Mouse (Mus musculus) heart, embryonic 10.5 days (tissue): ENCODE data around the gene Zbtb12. TPM values are rescaled to one million over a fixed set of nuclear protein-coding genes. Genes with fewer than 3 reads are reported as not detected.
A peak's percentile ranks its signal among the peaks of the same experiment; 100 is the strongest.

Experiments used
- DNase-seq: peaks from one replicate; pipeline ENCODE4 v3.0.0-alpha.2; 2017; ENCODE audit warnings: low spot score
- H3K27ac ChIP-seq: fragments of 300-500 bp; sonication (generic); 2 replicates; pipeline ENCODE4 v1.5.1; 2016; ENCODE audit warnings: mild to moderate bottlenecking
- H3K27me3 ChIP-seq: fragments of 300-500 bp; sonication (generic); 2 replicates; pipeline ENCODE4 v1.6.1; 2016; ENCODE audit warnings: mild to moderate bottlenecking; ENCODE audit not compliant: poor library complexity, insufficient read depth, severe bottlenecking
- H3K36me3 ChIP-seq: fragments of 300-500 bp; sonication (generic); 2 replicates; pipeline ENCODE4 v1.6.1; 2016; ENCODE audit warnings: mild to moderate bottlenecking, moderate library complexity
- H3K4me1 ChIP-seq: fragments of 300-500 bp; sonication (generic); 2 replicates; pipeline ENCODE4 v1.6.1; 2016; ENCODE audit warnings: mild to moderate bottlenecking
- H3K4me3 ChIP-seq: fragments of 300-500 bp; sonication (generic); 2 replicates; pipeline ENCODE4 v1.5.1; 2016; ENCODE audit warnings: mild to moderate bottlenecking, moderate library complexity
- H3K9me3 ChIP-seq: fragments of 300-500 bp; sonication (generic); 2 replicates; pipeline ENCODE4 v1.6.1; 2016; ENCODE audit warnings: mild to moderate bottlenecking, moderate library complexity
- WGBS: fragments of 180-500 bp; shearing (Covaris S2); methylation state at CpG from one replicate; pipeline ENCODE4 v1.1.7; 2016; 5-methylcytosine and 5-hydroxymethylcytosine counted together
- polyA plus RNA-seq: library from polyadenylated mRNA; unstranded; fragments of >200 nt; fragmentation: Nextera tagmentation; extraction: Ambion mirVana; gene quantifications from 2 replicates; pipeline ENCODE4 v1.2.1, GENCODE M21; 2016

Zbtb12 gene
- polyA plus RNA-seq, 1 experiment from 2014 or later = 4.1 TPM

DNA sequence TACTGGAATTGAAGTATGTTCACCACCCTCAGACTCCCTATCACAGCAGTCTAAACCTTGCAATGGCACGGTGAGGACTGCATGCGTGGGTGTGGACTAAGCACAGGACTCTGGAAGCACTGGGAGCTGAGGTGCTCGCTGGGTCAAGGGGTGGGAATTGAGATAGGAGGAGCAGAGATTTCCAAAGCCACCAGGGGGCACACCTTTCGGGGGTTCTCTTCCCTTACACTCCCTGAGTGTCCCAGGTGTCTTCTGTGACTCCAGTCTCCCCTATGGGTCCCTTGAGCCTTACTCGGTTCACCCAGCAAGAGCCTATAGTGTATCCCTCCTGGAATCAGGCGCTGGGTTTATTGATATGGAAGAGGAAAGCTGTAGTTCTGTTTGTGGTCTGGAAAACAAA lies 43.7 kb downstream of the Zbtb12 start:
- Histone ChIP-seq H3K4me1 (no peaks in the 10 kb centered on the region; the same call in 1 of the 2 replicates), H3K27ac (no peak overlapping the region), H3K9me3 (no peaks in the 10 kb centered on the region), H3K27me3 (no peaks in the 10 kb centered on the region), H3K4me3 (no peak overlapping the region), H3K36me3 (no peaks in the 10 kb centered on the region)
- DNase-seq = no peak
- WGBS = 40% methylated on average over 6 of the region's 6 CpGs

DNA sequence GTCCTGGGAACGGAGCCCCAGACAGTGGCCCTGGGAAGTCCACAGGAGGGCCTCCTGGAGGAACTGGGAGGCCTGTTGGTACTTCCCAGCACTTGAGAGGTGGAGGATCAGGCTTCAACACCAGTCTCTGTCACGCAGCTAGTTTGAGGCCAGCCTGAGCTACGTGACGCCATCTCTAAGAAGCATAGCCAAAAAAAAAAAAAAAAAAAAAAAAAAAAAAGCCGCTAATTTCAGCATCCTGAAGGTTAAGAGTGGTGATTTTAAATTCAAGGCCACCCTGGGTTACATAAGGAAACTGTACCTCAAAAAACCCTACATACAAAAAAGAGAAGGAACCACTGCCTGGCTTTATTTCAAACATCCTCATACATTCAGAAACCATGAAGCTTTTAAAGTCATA lies 45.0 kb downstream of the Zbtb12 start:
- no peaks in the 10 kb centered on the region for H3K36me3 ChIP-seq
- H3K4me3 ChIP-seq = no peak overlapping the region
- peaks cover 7% of the 10 kb centered on the region for H3K4me1 ChIP-seq
- no peak for DNase-seq
- WGBS = 66% methylated on average over 5 of the region's 5 CpGs
- H3K27ac ChIP-seq = no peak overlapping the region
- no peaks in the 10 kb centered on the region for H3K27me3 ChIP-seq
- H3K9me3 ChIP-seq = no peaks in the 10 kb centered on the region

DNA sequence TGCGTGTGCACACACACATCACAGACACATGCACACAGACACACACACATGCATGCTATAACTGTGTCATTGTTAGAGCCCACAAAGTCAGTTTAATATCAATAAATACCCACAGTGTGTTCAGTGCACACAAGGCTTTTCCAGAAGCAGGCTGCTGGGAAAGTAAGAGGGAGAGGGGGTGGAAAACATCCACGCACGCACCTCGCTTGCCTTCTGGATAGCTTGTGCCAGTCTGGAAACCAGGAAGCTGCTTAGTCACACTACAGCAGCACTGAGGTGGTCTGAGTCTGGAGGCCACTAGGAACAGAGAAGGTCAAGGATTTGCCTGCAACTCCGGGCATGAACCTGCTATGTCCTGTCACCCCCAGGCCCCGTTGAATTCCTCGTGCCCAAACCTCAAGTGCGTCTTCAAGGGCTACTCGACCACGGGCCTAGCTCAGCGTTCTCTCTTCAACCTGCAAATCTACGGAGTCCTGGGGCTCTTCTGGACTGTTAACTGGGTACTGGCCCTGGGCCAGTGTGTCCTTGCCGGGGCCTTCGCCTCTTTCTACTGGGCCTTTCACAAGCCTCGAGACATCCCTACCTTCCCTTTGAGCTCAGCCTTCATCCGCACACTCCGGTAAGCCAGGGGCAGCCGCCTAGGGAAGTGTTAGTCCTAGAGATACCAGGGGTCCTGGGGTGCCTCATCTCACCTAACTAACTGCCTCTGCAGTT lies 48.2 kb downstream of the Zbtb12 start:
- no peaks in the 10 kb centered on the region for H3K36me3 ChIP-seq
- H3K4me1 ChIP-seq = peaks cover 15% of the 10 kb centered on the region
- no peak overlapping the region for H3K4me3 ChIP-seq
- DNase-seq = no peak
- H3K27me3 ChIP-seq = no peaks in the 10 kb centered on the region
- H3K9me3 ChIP-seq = no peaks in the 10 kb centered on the region
- WGBS = 83% methylated on average over 18 of the region's 18 CpGs
- H3K27ac ChIP-seq = 0 out of 2 replicates have a peak overlapping the region, but pooled peaks have one; percentile 1

DNA sequence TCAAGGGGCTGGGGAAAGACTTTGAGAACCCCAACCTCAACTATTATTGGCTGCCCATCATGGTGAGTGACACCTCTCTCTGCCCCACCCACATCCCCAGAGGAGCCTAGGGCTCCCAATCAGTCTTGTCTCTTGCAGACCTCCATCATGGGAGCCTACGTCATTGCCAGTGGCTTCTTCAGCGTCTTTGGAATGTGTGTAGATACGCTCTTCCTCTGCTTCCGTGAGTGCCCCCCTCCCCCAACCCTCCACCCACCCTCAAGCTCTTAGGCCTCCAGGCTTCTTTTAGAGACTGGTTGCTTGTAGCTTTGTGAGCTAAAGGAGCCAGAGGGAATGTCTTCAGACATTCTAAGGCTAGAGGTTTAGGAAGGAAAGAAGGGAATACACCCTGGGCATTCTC lies 49.6 kb downstream of the Zbtb12 start:
- Histone ChIP-seq H3K4me1 (peaks cover 17% of the 10 kb centered on the region), H3K4me3 (peak overlapping the region; percentile 19; the same call in 1 of the 2 replicates), H3K9me3 (no peaks in the 10 kb centered on the region), H3K36me3 (peaks cover 11% of the 10 kb centered on the region), H3K27me3 (no peaks in the 10 kb centered on the region), H3K27ac (peak overlapping the region; percentile 44; the same call in 1 of the 2 replicates)
- 47% methylated on average over 4 of the region's 4 CpGs for WGBS
- no peak for DNase-seq

DNA sequence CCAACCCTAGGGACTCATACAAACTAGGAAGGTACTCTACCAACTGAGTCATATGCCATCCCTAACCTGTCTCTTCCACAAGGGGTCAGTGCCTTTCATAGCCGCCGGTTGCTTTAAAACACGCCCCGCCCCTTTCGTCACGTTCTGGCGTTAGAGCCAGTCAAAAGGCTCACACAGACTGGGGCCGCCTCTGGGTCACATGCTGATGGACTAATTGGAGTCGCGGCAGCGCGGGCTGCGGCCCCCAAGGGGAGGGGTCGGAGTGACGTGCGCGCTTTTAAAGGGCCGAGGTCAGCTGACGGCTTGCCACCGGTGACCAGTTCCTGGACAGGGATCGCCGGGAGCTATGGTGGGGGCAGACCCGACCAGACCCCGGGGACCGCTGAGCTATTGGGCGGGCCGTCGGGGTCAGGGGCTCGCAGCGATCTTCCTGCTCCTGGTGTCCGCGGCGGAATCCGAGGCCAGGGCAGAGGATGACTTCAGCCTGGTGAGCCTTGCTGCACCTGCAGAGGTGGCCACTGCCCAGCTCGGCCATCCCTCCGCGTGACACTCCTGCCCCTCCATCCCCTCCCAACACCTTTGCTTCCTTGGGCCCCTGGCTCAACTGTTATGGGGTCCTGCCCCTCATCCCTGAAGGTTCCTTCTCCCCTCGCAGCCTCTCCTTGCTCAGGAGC lies 51.9 kb downstream of the Zbtb12 start, which contains the start of gene Neu1:
Gene Neu1, plus strand, starts transcription at position 193 of the 674 bp plus-strand sequence.
- DNase-seq = peak; percentile 99
- peak within 1 kb of the TSS; percentile 87 for H3K27ac ChIP-seq
- peaks cover 28% of the 10 kb centered on the region for H3K36me3 ChIP-seq
- peak within 1 kb of the TSS; percentile 78 for H3K4me3 ChIP-seq
- under 1% methylated on average over 38 of the region's 38 CpGs for WGBS
- H3K9me3 ChIP-seq = no peaks in the 10 kb centered on the region
- H3K4me1 ChIP-seq = peaks cover 28% of the 10 kb centered on the region
- no peaks in the 10 kb centered on the region for H3K27me3 ChIP-seq

DNA sequence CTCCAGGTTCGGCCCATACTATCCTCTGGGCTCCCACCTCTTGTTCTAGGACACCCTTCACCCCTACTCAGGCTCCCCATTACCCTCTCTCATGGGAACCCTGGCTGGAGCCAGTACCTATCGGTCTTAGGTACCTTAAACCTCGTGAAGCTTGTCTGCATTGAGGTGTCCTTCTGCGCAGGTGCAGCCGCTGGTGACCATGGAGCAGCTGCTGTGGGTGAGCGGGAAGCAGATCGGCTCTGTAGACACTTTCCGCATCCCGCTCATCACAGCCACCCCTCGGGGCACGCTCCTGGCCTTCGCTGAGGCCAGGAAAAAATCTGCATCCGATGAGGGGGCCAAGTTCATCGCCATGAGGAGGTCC lies 52.4 kb downstream of the Zbtb12 start:
- Histone ChIP-seq H3K27ac (peak overlapping the region; percentile 87), H3K4me1 (peaks cover 28% of the 10 kb centered on the region), H3K9me3 (no peaks in the 10 kb centered on the region), H3K4me3 (peak overlapping the region; percentile 78), H3K36me3 (peaks cover 28% of the 10 kb centered on the region), H3K27me3 (no peaks in the 10 kb centered on the region)
- DNase-seq = no peak
- WGBS = 13% methylated on average over 14 of the region's 14 CpGs

DNA sequence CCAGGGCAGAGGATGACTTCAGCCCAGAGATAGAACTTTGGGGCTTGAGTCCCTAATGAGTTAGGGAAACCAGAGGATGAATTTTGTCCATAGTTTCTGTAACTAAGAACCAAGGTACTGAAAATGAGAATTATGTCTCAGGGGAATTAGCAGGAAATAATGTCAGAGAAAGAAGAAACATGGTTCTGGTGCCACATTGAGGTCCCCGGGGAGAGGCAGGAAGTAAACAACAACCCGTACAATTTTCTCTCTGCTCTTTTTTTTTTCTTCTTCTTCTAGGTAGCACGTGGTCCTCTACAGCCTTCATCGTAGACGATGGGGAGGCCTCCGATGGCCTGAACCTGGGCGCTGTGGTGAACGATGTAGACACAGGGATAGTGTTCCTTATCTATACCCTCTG lies 53.0 kb downstream of the Zbtb12 start:
- Histone ChIP-seq H3K27me3 (no peaks in the 10 kb centered on the region), H3K4me3 (peak overlapping the region; percentile 78), H3K36me3 (peaks cover 28% of the 10 kb centered on the region), H3K27ac (peak overlapping the region; percentile 87; the same call in 1 of the 2 replicates), H3K9me3 (no peaks in the 10 kb centered on the region), H3K4me1 (peaks cover 28% of the 10 kb centered on the region)
- 89% methylated on average over 8 of the region's 8 CpGs for WGBS
- DNase-seq = no peak

DNA sequence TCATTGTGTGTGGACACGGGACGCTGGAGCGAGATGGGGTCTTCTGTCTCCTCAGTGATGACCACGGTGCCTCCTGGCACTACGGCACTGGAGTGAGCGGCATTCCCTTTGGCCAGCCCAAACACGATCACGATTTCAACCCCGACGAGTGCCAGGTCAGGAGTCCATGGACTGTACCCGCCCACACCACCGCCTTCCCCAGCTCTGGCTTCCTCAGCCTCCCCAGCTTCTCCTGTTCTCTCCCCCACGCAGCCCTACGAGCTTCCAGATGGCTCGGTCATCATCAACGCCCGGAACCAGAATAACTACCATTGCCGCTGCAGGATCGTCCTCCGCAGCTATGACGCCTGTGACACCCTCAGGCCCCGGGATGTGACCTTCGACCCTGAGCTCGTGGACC lies 54.7 kb downstream of the Zbtb12 start:
- H3K9me3 ChIP-seq = no peaks in the 10 kb centered on the region
- WGBS = 75% methylated on average over 24 of the region's 24 CpGs
- H3K4me1 ChIP-seq = peaks cover 22% of the 10 kb centered on the region
- no peak for DNase-seq
- peak overlapping the region; percentile 7; the same call in 1 of the 2 replicates for H3K27ac ChIP-seq
- no peak overlapping the region for H3K4me3 ChIP-seq
- H3K36me3 ChIP-seq = peaks cover 28% of the 10 kb centered on the region
- no peaks in the 10 kb centered on the region for H3K27me3 ChIP-seq

DNA sequence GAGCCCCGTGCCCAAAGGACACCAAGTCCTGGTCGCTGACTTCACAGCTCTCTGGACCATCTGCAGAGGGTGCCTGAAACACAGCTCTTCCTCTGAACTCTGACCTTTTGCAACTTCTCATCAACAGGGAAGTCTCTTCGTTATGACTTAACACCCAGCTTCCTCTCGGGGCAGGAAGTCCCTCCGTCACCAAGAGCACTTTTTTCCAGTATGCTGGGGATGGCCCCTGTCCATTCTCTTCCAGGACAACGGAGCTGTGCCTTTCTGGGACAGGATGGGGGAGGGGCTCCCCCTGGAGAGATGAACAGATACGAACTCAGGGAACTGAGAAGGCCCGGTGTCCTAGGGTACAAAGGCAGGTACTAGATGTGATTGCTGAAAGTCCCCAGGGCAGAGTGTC lies 55.5 kb downstream of the Zbtb12 start:
- Histone ChIP-seq H3K9me3 (no peaks in the 10 kb centered on the region), H3K27me3 (no peaks in the 10 kb centered on the region), H3K4me1 (peaks cover 21% of the 10 kb centered on the region), H3K4me3 (peak overlapping the region; percentile 5; the same call in 1 of the 2 replicates), H3K27ac (no peak overlapping the region), H3K36me3 (peaks cover 28% of the 10 kb centered on the region)
- DNase-seq = no peak
- WGBS = 42% methylated on average over 8 of the region's 8 CpGs

DNA sequence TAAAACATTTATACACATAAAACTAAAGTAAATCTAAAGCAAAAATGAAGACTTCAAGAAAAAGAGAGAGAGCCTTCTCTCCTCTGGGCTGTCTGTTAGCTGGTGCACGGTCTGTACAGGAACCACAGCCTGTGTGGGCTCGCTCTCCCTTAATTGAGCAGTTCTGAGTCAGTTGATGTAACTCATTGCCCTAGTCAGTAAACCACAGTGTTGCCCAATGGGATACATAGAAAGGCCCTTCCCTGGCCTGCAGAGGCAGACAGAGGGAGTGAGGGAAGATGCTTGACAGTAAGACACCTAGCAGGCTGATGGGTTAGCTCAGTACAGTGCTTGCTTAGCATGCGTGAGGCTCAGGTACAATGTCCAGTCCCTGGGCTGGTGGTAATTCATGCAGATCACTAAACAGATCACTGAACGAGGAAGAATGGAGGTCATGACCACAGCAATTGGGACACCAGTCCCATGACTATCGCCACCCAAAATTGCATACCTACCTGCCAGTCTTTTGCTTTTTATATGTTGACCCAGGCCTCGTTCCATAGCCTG lies 58.8 kb downstream of the Zbtb12 start:
- Histone ChIP-seq H3K4me1 (peaks cover 20% of the 10 kb centered on the region), H3K4me3 (no peak overlapping the region), H3K9me3 (no peaks in the 10 kb centered on the region), H3K27me3 (no peaks in the 10 kb centered on the region), H3K27ac (no peak overlapping the region), H3K36me3 (peaks cover 23% of the 10 kb centered on the region)
- no peak for DNase-seq
- 84% methylated on average over 6 of the region's 6 CpGs for WGBS

DNA sequence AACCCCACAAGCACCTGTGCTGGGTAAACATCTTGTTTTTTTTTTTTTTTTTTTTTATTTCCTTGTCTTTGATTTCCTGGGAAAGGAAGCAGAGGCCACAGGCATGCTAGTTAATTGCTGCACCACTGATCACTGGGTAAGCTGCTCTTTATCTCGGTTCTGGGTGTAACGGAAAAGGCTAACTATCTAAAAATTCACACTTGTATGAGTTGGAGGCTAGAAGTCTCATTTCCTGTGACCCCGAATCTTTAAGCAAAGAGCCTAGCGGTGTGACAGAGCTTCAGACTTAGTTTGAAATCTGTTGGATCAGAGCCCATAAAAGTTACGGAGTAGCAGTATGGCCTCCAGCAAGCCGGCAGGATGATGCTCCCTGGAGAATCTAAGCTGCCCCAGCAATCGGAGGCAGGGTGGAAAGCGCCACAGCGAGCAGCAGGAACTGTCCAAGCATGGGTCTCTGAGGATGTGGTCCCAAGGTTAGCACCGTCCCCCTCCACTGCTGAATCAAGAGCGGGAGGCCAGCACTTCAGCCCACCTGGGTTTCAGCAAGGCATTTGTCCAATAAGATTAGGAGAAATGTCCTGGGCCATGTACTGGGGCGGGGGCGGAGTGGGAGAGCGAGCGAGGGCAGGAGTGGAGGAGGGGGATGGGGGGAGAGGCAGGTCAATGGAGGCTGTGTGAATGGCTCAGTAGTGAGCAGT lies 62.2 kb downstream of the Zbtb12 start:
- Histone ChIP-seq H3K27ac (peak overlapping the region; percentile 71), H3K27me3 (no peaks in the 10 kb centered on the region), H3K36me3 (no peaks in the 10 kb centered on the region), H3K4me3 (peak overlapping the region; percentile 48), H3K4me1 (peaks cover 7% of the 10 kb centered on the region), H3K9me3 (no peaks in the 10 kb centered on the region)
- no peak for DNase-seq
- 9% methylated on average over 15 of the region's 15 CpGs for WGBS

DNA sequence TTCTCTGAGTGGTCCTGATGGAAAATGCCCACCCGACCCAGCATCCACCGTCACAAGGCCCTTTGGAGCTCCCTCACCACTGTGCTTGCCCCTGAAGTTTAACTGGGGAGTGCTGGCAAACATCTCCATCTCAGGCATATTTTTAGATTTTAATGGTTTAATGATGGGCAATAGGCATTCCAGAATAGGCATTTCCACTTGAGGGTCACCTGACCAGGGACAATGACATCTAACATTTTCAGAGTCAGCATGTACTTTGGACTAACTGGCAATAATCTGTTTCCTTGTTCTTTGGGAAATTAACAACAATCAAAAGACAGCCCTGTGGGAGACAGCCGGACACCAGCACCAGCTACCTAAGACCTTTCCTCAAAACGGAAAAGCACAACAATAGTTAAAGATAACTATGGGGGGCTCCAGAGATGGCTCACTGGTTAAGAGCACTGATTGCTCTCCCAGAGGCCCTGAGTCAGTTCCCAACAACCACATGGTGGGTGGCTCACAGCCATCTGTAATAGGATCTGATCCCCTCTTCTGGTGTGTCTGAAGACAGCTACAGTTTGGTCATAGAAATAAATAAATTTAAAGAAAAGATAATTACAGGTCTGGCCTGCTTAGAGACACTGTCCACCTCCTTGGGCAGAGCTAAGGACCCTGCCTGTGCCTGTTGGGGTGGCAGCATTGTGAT lies 64.0 kb downstream of the Zbtb12 start:
- 77% methylated on average over 4 of the region's 4 CpGs for WGBS
- no peaks in the 10 kb centered on the region for H3K27me3 ChIP-seq
- no peak overlapping the region for H3K4me3 ChIP-seq
- H3K36me3 ChIP-seq = no peaks in the 10 kb centered on the region
- H3K4me1 ChIP-seq = peaks cover 7% of the 10 kb centered on the region
- H3K9me3 ChIP-seq = no peaks in the 10 kb centered on the region
- no peak for DNase-seq
- H3K27ac ChIP-seq = no peak overlapping the region
